Mouse (Mus musculus) MEL (cell line): ENCODE results near the gene Syn3. TPM values are rescaled to one million over a fixed set of nuclear protein-coding genes. Genes with fewer than 3 reads are reported as not detected.

Experiments used
- DNase-seq: peaks from one replicate; pipeline ENCODE4 v3.0.0; 2011; ENCODE audit warnings: low read depth, low spot score
- H3K27ac ChIP-seq: 2 replicates; pipeline ENCODE4 v1.5.1; 2012; ENCODE audit warnings: low read depth, mild to moderate bottlenecking, control low read depth, low read length, moderate library complexity; ENCODE audit not compliant: control insufficient read depth
- H3K27me3 ChIP-seq, 2 experiments: fragments of 150-350 bp in 1 of 2; sonication (generic) in 1 of 2; 2 replicates each; pipeline ENCODE4 v1.6.1; 2012; ENCODE audit warnings: low read length in 2 of 2, mild to moderate bottlenecking in 2 of 2, improper control_type of control experiment in 1 of 2, moderate library complexity in 1 of 2; ENCODE audit not compliant: insufficient read depth in 2 of 2, control insufficient read depth in 1 of 2
- H3K36me3 ChIP-seq, 2 experiments: 2 replicates each; pipeline ENCODE4 v1.6.1; 2012 to 2014; ENCODE audit warnings: low read length in 2 of 2, improper control_type of control experiment in 1 of 2, inconsistent platforms in 1 of 2, mild to moderate bottlenecking in 1 of 2; ENCODE audit not compliant: insufficient read depth in 2 of 2, control insufficient read depth in 1 of 2
- H3K4me1 ChIP-seq, 2 experiments: fragments of 150-350 bp in 1 of 2; sonication (generic) in 1 of 2; 2 replicates each; pipeline ENCODE4 v1.6.1; 2012; ENCODE audit warnings: low read length in 2 of 2, improper control_type of control experiment in 1 of 2, mild to moderate bottlenecking in 1 of 2; ENCODE audit not compliant: insufficient read depth in 2 of 2, control insufficient read depth in 1 of 2
- H3K4me3 ChIP-seq, 2 experiments: fragments of 150-350 bp in 1 of 2; sonication (generic) in 1 of 2; 2 replicates each; pipeline ENCODE4 v1.5.1; 2012; ENCODE audit warnings: low read depth in 2 of 2, low read length in 2 of 2, mild to moderate bottlenecking in 2 of 2, moderate library complexity in 2 of 2, control low read depth in 1 of 2, improper control_type of control experiment in 1 of 2; ENCODE audit not compliant: control insufficient read depth in 1 of 2, insufficient read depth in 1 of 2
- H3K79me2 ChIP-seq: 2 replicates; pipeline ENCODE4 v1.6.1; 2012; ENCODE audit warnings: mild to moderate bottlenecking, low read length, moderate library complexity; ENCODE audit not compliant: control insufficient read depth, poor library complexity, insufficient read depth
- H3K9ac ChIP-seq: 2 replicates; pipeline ENCODE4 v1.6.1; 2012; ENCODE audit warnings: low read depth, mild to moderate bottlenecking, control low read depth, low read length, moderate library complexity; ENCODE audit not compliant: control insufficient read depth, poor library complexity, severe bottlenecking
- H3K9me3 ChIP-seq: fragments of 150-350 bp; sonication (generic); replicated peaks from 2 replicates; pipeline ENCODE4 v1.6.1; 2012; ENCODE audit warnings: mild to moderate bottlenecking, low read length, improper control_type of control experiment, moderate library complexity; ENCODE audit not compliant: insufficient read depth
- CHD1 ChIP-seq: IDR thresholded peaks from 2 replicates; pipeline ENCODE4 v1.6.1; 2012; ENCODE audit warnings: low read depth, mild to moderate bottlenecking, inconsistent platforms, low read length, improper control_type of control experiment
- CHD2 ChIP-seq: IDR thresholded peaks from 2 replicates; pipeline ENCODE4 v1.6.1; 2011; ENCODE audit warnings: low read length, improper control_type of control experiment
- CTCF ChIP-seq, 3 experiments: IDR thresholded peaks in 2 of 3; conservative IDR thresholded peaks in 1 of 3; 2 replicates each; pipeline ENCODE4 v1.5.1; 2011 to 2012; ENCODE audit warnings: low read length in 3 of 3, low read depth in 2 of 3, mild to moderate bottlenecking in 2 of 3, improper control_type of control experiment in 1 of 3, inconsistent platforms in 1 of 3, mixed read lengths in 1 of 3, moderate library complexity in 1 of 3; ENCODE audit not compliant: control insufficient read depth in 1 of 3, insufficient read depth in 1 of 3, poor library complexity in 1 of 3, severe bottlenecking in 1 of 3
- E2F4 ChIP-seq: IDR thresholded peaks from 2 replicates; pipeline ENCODE4 v1.6.1; 2011; ENCODE audit warnings: low read depth, low read length, improper control_type of control experiment, borderline replicate concordance
- ELF1 ChIP-seq: IDR thresholded peaks from 2 replicates; pipeline ENCODE4 v1.6.1; 2014; ENCODE audit warnings: low read depth, mild to moderate bottlenecking, inconsistent platforms, low read length, improper control_type of control experiment, moderate library complexity
- ETS1 ChIP-seq: IDR thresholded peaks from 2 replicates; pipeline ENCODE4 v1.6.1; 2012; ENCODE audit warnings: low read depth, mild to moderate bottlenecking, inconsistent platforms, low read length, improper control_type of control experiment, moderate library complexity
- GABPA ChIP-seq: IDR thresholded peaks from 2 replicates; pipeline ENCODE4 v1.6.1; 2012; ENCODE audit warnings: low read depth, mild to moderate bottlenecking, inconsistent platforms, low read length, improper control_type of control experiment, moderate library complexity
- GATA1 ChIP-seq: IDR thresholded peaks from 2 replicates; pipeline ENCODE4 v1.6.1; 2011; ENCODE audit warnings: low read depth, low read length, improper control_type of control experiment
- HCFC1 ChIP-seq: IDR thresholded peaks from 2 replicates; pipeline ENCODE4 v1.6.1; 2012; ENCODE audit warnings: low read depth, mild to moderate bottlenecking, inconsistent platforms, low read length, improper control_type of control experiment, moderate library complexity
- KAT2A ChIP-seq: conservative IDR thresholded peaks from 2 replicates; pipeline ENCODE4 v1.6.1; 2012; ENCODE audit warnings: low read depth, low read length, improper control_type of control experiment, inconsistent platforms
- MAFK ChIP-seq: IDR thresholded peaks from 2 replicates; pipeline ENCODE4 v1.6.1; 2011; ENCODE audit warnings: low read depth, mild to moderate bottlenecking, low read length, improper control_type of control experiment, borderline replicate concordance
- MAX ChIP-seq: IDR thresholded peaks from 2 replicates; pipeline ENCODE4 v1.6.1; 2011; ENCODE audit warnings: low read length, improper control_type of control experiment
- MAZ ChIP-seq: IDR thresholded peaks from 2 replicates; pipeline ENCODE4 v1.6.1; 2012; ENCODE audit warnings: low read depth, mild to moderate bottlenecking, inconsistent platforms, low read length, improper control_type of control experiment
- MEF2A ChIP-seq: IDR thresholded peaks from 2 replicates; pipeline ENCODE4 v1.6.1; 2014; ENCODE audit warnings: low read depth, mild to moderate bottlenecking, inconsistent platforms, low read length, improper control_type of control experiment; ENCODE audit not compliant: poor library complexity, insufficient replicate concordance, severe bottlenecking; ENCODE audit errors: extremely low read depth
- MYC ChIP-seq: IDR thresholded peaks from 2 replicates; pipeline ENCODE4 v1.6.1; 2011; ENCODE audit warnings: low read depth, mild to moderate bottlenecking, low read length, improper control_type of control experiment, moderate library complexity
- NELFE ChIP-seq: IDR thresholded peaks from 2 replicates; pipeline ENCODE4 v1.6.1; 2011; ENCODE audit warnings: low read depth, low read length, improper control_type of control experiment
- POLR2A ChIP-seq, 2 experiments: IDR thresholded peaks; 2 replicates each; pipeline ENCODE4 v1.6.1; 2011 to 2012; ENCODE audit warnings: low read length in 2 of 2, mild to moderate bottlenecking in 2 of 2, control low read depth in 1 of 2, improper control_type of control experiment in 1 of 2, low read depth in 1 of 2, moderate library complexity in 1 of 2; ENCODE audit not compliant: control insufficient read depth in 1 of 2, insufficient read depth in 1 of 2, poor library complexity in 1 of 2
- POLR2AphosphoS2 ChIP-seq: IDR thresholded peaks from 2 replicates; pipeline ENCODE4 v1.6.1; 2011; ENCODE audit warnings: low read length, improper control_type of control experiment
- RCOR1 ChIP-seq: IDR thresholded peaks from 2 replicates; pipeline ENCODE4 v1.6.1; 2012; ENCODE audit warnings: low read depth, mild to moderate bottlenecking, inconsistent platforms, low read length, improper control_type of control experiment
- TAL1 ChIP-seq: IDR thresholded peaks from 2 replicates; pipeline ENCODE4 v1.6.1; 2012; ENCODE audit warnings: mild to moderate bottlenecking, inconsistent platforms, low read length, moderate library complexity, mixed read lengths
- UBTF ChIP-seq: IDR thresholded peaks from 2 replicates; pipeline ENCODE4 v1.6.1; 2012; ENCODE audit warnings: low read depth, mild to moderate bottlenecking, inconsistent platforms, low read length, improper control_type of control experiment, moderate library complexity, borderline replicate concordance; ENCODE audit not compliant: insufficient read depth
- USF1 ChIP-seq: IDR thresholded peaks from 2 replicates; pipeline ENCODE4 v1.6.1; 2014; ENCODE audit warnings: low read depth, mild to moderate bottlenecking, inconsistent platforms, low read length, improper control_type of control experiment, moderate library complexity
- ZC3H11A ChIP-seq: IDR thresholded peaks from 2 replicates; pipeline ENCODE4 v1.6.1; 2012; ENCODE audit warnings: low read depth, mild to moderate bottlenecking, inconsistent platforms, low read length, improper control_type of control experiment
- ZMIZ1 ChIP-seq: IDR thresholded peaks from 2 replicates; pipeline ENCODE4 v1.6.1; 2012; ENCODE audit warnings: low read depth, mild to moderate bottlenecking, inconsistent platforms, low read length, improper control_type of control experiment, moderate library complexity
- polyA plus RNA-seq, 2 experiments: library from polyadenylated mRNA; stranded (reverse) in 1 of 2; unstranded in 1 of 2; fragments of >175 nt in 1 of 2; fragments of >200 nt in 1 of 2; gene quantifications; 2 replicates each; pipeline versions ENCODE4 v1.2.1 to v1.2.4; 2012; ENCODE audit warnings: low replicate concordance in 2 of 2, low read depth in 1 of 2; ENCODE audit not compliant: insufficient read length in 2 of 2, insufficient read depth in 1 of 2, missing spikeins in 1 of 2
- total RNA-seq: library from RNA; depleted of rRNA; stranded (reverse); fragments of 300-350 nt; gene quantifications from 2 replicates; pipeline ENCODE4 v1.2.3, GENCODE M21; 2012

Gene Syn3
- total and polyA plus RNA-seq, 3 experiments: 0.06 TPM; not detected in 2

DNA sequence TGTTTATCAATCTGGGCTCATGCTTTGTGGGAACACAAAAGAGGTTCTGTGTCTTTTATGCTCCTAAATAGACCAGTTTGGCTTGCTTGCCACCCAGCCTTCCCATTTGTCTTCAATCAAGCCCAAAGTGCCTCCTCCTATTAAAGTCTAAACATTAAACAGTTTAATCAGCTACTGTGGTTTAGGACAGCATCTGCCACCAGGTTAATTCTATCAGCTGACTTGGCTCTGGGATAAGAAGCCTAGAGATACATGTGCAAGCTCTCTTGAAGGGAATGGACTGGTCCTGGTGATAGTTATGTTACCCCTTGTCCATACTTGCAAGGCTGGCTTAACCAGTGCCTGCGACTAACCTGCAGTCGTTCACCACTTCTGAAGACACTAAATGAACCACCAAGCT is 448.2 kb downstream of the Syn3 start:
- Histone ChIP-seq H3K27ac (no peak overlapping the region), H3K4me3 (no peak overlapping the region), H3K9me3 (no peaks in the 10 kb centered on the region), H3K79me2 (no peaks in the 10 kb centered on the region), H3K9ac (no peak overlapping the region), H3K36me3 (peaks cover 0 to 15% of the 10 kb centered on the region in 2 experiments; a peak in 3 of 4 replicates), H3K27me3 (no peaks in the 10 kb centered on the region), H3K4me1 (peaks cover 0 to 3% of the 10 kb centered on the region in 2 experiments; a peak in 2 of 4 replicates)
- TF ChIP-seq MYC (no peak), ZC3H11A (no peak), CHD2 (no peak), KAT2A (no peak), NELFE (no peak), ZMIZ1 (no peak), MEF2A (no peak), MAFK (no peak), MAX (no peak), UBTF (no peak), USF1 (no peak), POLR2AphosphoS2 (no peak), ELF1 (no peak), HCFC1 (no peak), TAL1 (no peak), MAZ (no peak)
- DNase-seq: no peak

DNA sequence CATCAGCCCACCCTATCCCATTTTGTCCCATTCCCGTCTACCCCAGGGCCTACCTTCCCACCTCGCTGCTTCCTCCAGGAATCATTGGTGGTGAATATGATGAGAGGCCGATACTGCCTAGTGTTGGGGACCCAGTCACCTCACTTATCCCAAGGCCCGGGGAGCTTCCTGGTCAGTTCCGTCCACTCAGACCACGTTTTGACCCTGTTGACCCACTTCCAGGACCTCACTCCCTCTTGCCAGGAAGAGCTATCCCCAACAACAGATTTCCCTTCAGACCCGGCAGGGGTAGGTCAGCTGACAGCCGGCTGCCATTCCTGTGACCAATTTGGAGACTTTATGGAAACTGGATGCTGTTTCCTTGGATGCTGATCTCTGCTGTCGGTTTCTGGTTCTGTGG is 450.9 kb downstream of the Syn3 start:
- no peak overlapping the region for H3K4me3 ChIP-seq
- no peak overlapping the region for H3K27ac ChIP-seq
- no peak overlapping the region for H3K9ac ChIP-seq
- DNase-seq: no peak
- peaks cover 0 to 3% of the 10 kb centered on the region in 2 experiments; a peak in 2 of 4 replicates for H3K4me1 ChIP-seq
- no peaks in the 10 kb centered on the region for H3K9me3 ChIP-seq
- H3K79me2 ChIP-seq: no peaks in the 10 kb centered on the region
- peaks cover 0 to 30% of the 10 kb centered on the region in 2 experiments; a peak in 3 of 4 replicates for H3K36me3 ChIP-seq
- no peak for TF ChIP-seq CHD1
- no peak for TF ChIP-seq ZMIZ1
- no peak for TF ChIP-seq CTCF (IDR thresholded peaks at IDR 0.05 in 2 of 3, conservative IDR thresholded peaks at IDR 0.05 in 1 of 3; ENCODE audit: control insufficient read depth in 1 of 3, insufficient read depth in 1 of 3, low read depth in 2 of 3, low read length in 3 of 3, poor library complexity in 1 of 3, severe bottlenecking in 1 of 3)
- TF ChIP-seq E2F4: no peak
- TF ChIP-seq CHD2: no peak
- TF ChIP-seq GATA1: no peak
- no peak for TF ChIP-seq MAZ
- TF ChIP-seq RCOR1: no peak
- TF ChIP-seq POLR2A (IDR thresholded peaks at IDR 0.05; ENCODE audit: control insufficient read depth in 1 of 2, insufficient read depth in 1 of 2, low read depth in 1 of 2, low read length in 2 of 2, poor library complexity in 1 of 2): no peak
- TF ChIP-seq GABPA: no peak
- no peak for TF ChIP-seq ELF1
- no peak for TF ChIP-seq ETS1
- H3K27me3 ChIP-seq: no peaks in the 10 kb centered on the region
